Mouse (Mus musculus): ENCODE results near the gene Mdm4.

Gene Mdm4

GRCm38 (mm10) chr1:132938975-132939374 lies 91.4 kb downstream of the Mdm4 start:
- DNase-seq (ENCODE audit: low spot score): no peak

- no peak for DNase-seq (ENCODE audit: low spot score)
Measured at GRCm38 (mm10) chr1:132937296-132938030, 92.9 kb downstream of the Mdm4 start.

- DNase-seq (ENCODE audit: low spot score): no peak
Measured at GRCm38 (mm10) chr1:132934856-132935255, 95.5 kb downstream of the Mdm4 start.

- DNase-seq (ENCODE audit: low spot score): no peak
Measured at GRCm38 (mm10) chr1:132932421-132932820, 97.9 kb downstream of the Mdm4 start.

- no peak for DNase-seq (ENCODE audit: low spot score)
Measured at GRCm38 (mm10) chr1:132930291-132930690, 100.1 kb downstream of the Mdm4 start.

- DNase-seq (ENCODE audit: low spot score): no peak
Measured at GRCm38 (mm10) chr1:132928907-132929250, 101.5 kb downstream of the Mdm4 start.

- no peak for DNase-seq (ENCODE audit: low spot score)
Measured at GRCm38 (mm10) chr1:132928032-132928906, 102.1 kb downstream of the Mdm4 start.

GRCm38 (mm10) chr1:132925270-132925669 lies 105.1 kb downstream of the Mdm4 start:
- no peak for DNase-seq (ENCODE audit: low spot score)

GRCm38 (mm10) chr1:132922257-132922656 lies 108.1 kb downstream of the Mdm4 start:
- no peak for DNase-seq (ENCODE audit: low spot score)

GRCm38 (mm10) chr1:132921071-132921470 lies 109.3 kb downstream of the Mdm4 start:
- peak; percentile 58 for DNase-seq (ENCODE audit: low spot score)

- no peak for DNase-seq (ENCODE audit: low spot score)
Measured at GRCm38 (mm10) chr1:132919258-132919657, 111.1 kb downstream of the Mdm4 start.

GRCm38 (mm10) chr1:132918117-132918680 lies 112.2 kb downstream of the Mdm4 start:
- DNase-seq (ENCODE audit: low spot score): no peak

GRCm38 (mm10) chr1:132917554-132917953 lies 112.8 kb downstream of the Mdm4 start:
- no peak for DNase-seq (ENCODE audit: low spot score)

GRCm38 (mm10) chr1:132915849-132916493 lies 114.4 kb downstream of the Mdm4 start:
- no peak for DNase-seq (ENCODE audit: low spot score)

GRCm38 (mm10) chr1:132910414-132911041 lies 119.8 kb downstream of the Mdm4 start:
- DNase-seq (ENCODE audit: low spot score): no peak

- no peak for DNase-seq (ENCODE audit: low spot score)
Measured at GRCm38 (mm10) chr1:132909951-132910350, 120.4 kb downstream of the Mdm4 start.

Measured in MN1 (cell line).